Mouse (Mus musculus) neural tube, embryonic 14.5 days (tissue): ENCODE data around the gene Ccdc157. TPM values are rescaled to one million over a fixed set of nuclear protein-coding genes. Genes with fewer than 3 reads are reported as not detected.

ENCODE experiments used
- ATAC-seq: fragments of 200-750 bp; cut with Nextera tagmentation; 2 replicates; pipeline ENCODE4 v1.8.0; 2017; ENCODE audit warnings: low read depth, mild to moderate bottlenecking, moderate TSS enrichment, moderate library complexity
- H3K27ac ChIP-seq: fragments of 300-500 bp; sonication (generic); 2 replicates; pipeline ENCODE4 v1.5.1; 2014; ENCODE audit warnings: low read depth, mild to moderate bottlenecking, control low read depth, low read length, moderate library complexity, mixed read lengths
- H3K27me3 ChIP-seq: fragments of 300-500 bp; sonication (generic); 2 replicates; pipeline ENCODE4 v1.6.1; 2014; ENCODE audit warnings: low read length; ENCODE audit not compliant: control insufficient read depth, insufficient read depth
- H3K36me3 ChIP-seq: fragments of 300-500 bp; sonication (generic); 2 replicates; pipeline ENCODE4 v1.6.1; 2014; ENCODE audit warnings: low read length, mixed read lengths; ENCODE audit not compliant: control insufficient read depth, insufficient read depth
- H3K4me1 ChIP-seq: fragments of 300-500 bp; sonication (generic); 2 replicates; pipeline ENCODE4 v1.6.1; 2014; ENCODE audit warnings: low read length; ENCODE audit not compliant: control insufficient read depth, insufficient read depth
- H3K4me2 ChIP-seq: fragments of 300-500 bp; sonication (generic); 2 replicates; pipeline ENCODE4 v1.6.1; 2014; ENCODE audit warnings: mild to moderate bottlenecking, low read depth, low read length, control low read depth
- H3K4me3 ChIP-seq: fragments of 300-500 bp; sonication (generic); 2 replicates; pipeline ENCODE4 v1.5.1; 2014; ENCODE audit warnings: low read depth, low read length, control low read depth, mixed read lengths
- H3K9ac ChIP-seq: fragments of 300-500 bp; sonication (generic); replicated peaks from 2 replicates; pipeline ENCODE4 v1.6.1; 2014; ENCODE audit warnings: low read depth, mild to moderate bottlenecking, control low read depth, low read length, mixed read lengths
- H3K9me3 ChIP-seq: fragments of 300-500 bp; sonication (generic); 2 replicates; pipeline ENCODE4 v1.6.1; 2016; ENCODE audit warnings: low read length; ENCODE audit not compliant: control insufficient read depth
- WGBS: fragments of 180-500 bp; shearing (Covaris S2); extraction: QIAGEN DNeasy Blood & Tissue Kit; methylation state at CpG from one replicate; pipeline ENCODE4 v1.1.7; 2014; 5-methylcytosine and 5-hydroxymethylcytosine counted together
- polyA plus RNA-seq: library from polyadenylated mRNA; unstranded; fragments of >200 nt; fragmentation: Nextera tagmentation; extraction: Ambion mirVana; gene quantifications from 2 replicates; pipeline ENCODE4 v1.2.1, GENCODE M21; 2014

The Ccdc157 gene
- polyA plus RNA-seq, 1 experiment from 2014 or later = 5.8 TPM

DNA sequence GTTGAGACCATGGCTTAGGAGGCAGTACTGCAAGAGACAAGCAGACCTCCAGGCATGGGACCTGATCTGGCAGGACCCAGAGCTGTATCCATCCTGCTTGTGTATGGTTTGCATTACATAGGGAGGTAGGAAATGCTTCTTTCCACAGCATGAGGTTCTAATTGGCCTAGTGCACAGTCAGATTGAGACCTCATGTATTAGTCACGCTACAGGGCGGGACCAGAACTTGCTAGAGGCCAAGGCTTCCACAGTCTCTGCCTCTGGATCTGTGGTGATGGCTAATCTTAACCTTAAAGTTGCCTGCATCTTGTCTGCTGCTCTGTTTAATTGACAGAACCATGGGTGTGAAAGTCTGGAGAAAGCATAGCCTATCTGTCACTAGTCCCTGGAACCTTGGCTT lies 4.6 kb upstream of the Ccdc157 start:
- 94% methylated on average over 2 of the region's 2 CpGs for WGBS
- Histone ChIP-seq H3K4me3 (no peak overlapping the region), H3K36me3 (peaks cover 61% of the 10 kb centered on the region), H3K4me1 (peaks cover 26% of the 10 kb centered on the region), H3K27ac (no peak overlapping the region), H3K27me3 (no peaks in the 10 kb centered on the region), H3K4me2 (no peak overlapping the region), H3K9ac (no peak overlapping the region), H3K9me3 (no peaks in the 10 kb centered on the region)
- ATAC-seq = no peak

DNA sequence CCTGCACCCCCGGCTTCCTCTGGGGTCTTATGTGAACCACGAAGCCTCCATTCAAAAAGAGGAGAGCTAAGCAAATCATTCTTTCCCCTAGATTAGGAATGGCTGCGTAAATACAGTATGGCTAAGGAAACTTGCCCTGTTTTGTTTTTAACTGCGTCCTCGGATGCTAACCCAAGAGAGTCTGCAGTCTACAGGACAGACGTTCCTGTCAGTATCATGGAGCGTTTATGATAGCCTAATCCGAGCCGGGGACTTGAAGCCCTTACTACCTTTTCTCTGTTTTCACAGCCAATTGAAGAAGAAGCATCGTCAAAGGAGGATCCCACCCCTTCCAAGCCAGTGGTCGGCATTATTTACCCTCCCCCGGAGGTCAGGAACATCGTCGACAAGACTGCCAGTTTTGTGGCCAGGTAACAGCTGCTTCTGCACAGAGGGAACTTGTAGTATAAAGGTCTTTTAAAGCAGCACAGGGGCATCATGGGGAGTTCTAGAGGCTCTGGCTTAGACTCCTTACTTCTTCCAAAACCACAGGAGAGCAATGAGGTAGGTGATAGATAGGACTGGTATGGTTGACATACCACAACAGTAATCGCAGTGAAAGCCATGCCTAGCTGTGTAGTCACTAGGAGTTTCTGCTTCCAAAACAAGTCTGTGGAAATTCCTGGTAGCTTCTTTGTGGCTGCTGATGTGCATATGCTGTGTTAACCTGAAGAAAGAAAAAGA lies 826 bp upstream of the Ccdc157 start:
- no peak for ATAC-seq
- Histone ChIP-seq H3K4me2 (peak overlapping the region; percentile 90), H3K27ac (peak overlapping the region; percentile 91), H3K4me1 (peaks cover 29% of the 10 kb centered on the region), H3K4me3 (peak overlapping the region; percentile 82), H3K36me3 (peaks cover 30% of the 10 kb centered on the region), H3K9ac (peak overlapping the region; percentile 82), H3K9me3 (no peaks in the 10 kb centered on the region), H3K27me3 (no peaks in the 10 kb centered on the region)
- WGBS = 6% methylated on average over 15 of the region's 15 CpGs

DNA sequence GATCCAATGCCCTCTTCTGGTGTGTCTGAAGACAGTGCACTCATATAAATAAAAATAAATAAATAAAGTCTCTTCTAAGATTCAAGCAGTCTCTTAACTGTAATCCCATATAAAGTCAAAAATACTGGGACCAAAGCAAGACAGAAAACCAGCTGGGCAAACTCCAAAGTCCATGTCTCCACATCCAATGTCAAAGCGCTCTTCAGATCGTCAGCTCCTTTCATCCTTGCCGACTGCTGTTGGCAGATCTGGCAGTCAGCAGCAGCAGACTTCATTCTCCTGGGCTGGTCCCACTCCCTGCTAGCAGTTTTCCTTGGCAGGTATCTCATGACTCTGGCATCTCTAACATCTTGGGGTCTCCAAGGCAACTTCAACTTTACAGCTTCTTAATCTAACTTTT lies 1.4 kb downstream of the Ccdc157 start:
- Histone ChIP-seq H3K36me3 (peaks cover 14% of the 10 kb centered on the region), H3K4me2 (no peak overlapping the region), H3K9ac (no peak overlapping the region), H3K27me3 (no peaks in the 10 kb centered on the region), H3K27ac (no peak overlapping the region), H3K4me3 (no peak overlapping the region), H3K4me1 (peaks cover 29% of the 10 kb centered on the region), H3K9me3 (no peaks in the 10 kb centered on the region)
- ATAC-seq = no peak
- 96% methylated on average over 3 of the region's 3 CpGs for WGBS

DNA sequence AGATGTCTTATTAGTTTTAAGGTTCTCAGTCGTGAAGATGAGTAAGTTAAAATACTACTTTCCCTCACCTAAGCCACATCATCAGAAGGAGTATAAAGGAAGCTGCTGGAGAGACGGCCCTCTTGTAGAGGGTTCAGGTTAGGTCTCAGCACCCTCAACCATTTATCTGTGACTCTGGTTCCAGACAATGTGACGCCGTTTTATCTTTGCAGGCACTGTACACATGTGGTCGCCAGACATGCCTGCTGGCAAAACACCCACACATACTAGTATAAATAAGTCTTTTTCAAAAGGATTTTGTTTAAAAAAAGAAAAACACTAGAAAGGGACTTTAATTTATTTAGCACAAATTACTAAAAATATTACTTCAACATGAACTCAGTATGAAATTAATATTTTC lies 4.5 kb downstream of the Ccdc157 start:
- WGBS = 81% methylated on average over 5 of the region's 5 CpGs

DNA sequence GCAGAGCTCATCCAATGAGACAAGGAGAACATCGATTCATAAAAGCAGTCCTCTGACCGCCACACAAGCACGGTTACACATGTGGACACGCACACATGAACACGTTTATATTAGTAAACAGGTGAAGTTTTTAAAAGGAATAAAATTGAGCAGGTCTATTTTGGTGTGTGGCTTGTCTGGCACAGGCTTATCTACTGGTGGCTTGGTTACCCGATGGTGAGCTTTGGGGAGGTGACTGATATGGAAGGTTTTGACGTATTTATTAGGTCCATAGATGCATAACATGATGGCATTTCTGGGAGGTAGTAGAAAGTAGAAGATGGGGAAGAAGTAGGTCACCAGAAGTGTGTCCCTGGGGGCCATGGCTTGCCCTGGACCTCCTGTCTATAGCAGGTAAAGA lies 6.4 kb downstream of the Ccdc157 start:
- Histone ChIP-seq H3K36me3 (no peaks in the 10 kb centered on the region), H3K4me3 (no peak overlapping the region), H3K9ac (no peak overlapping the region), H3K27ac (no peak overlapping the region), H3K4me2 (no peak overlapping the region), H3K4me1 (no peaks in the 10 kb centered on the region), H3K9me3 (no peaks in the 10 kb centered on the region), H3K27me3 (no peaks in the 10 kb centered on the region)
- no peak for ATAC-seq
- WGBS = 96% methylated on average over 7 of the region's 7 CpGs

More for the DNA sequence above, 4.5 kb downstream of the Ccdc157 start:
- Histone ChIP-seq H3K36me3 (no peaks in the 10 kb centered on the region), H3K4me2 (no peak overlapping the region), H3K27me3 (no peaks in the 10 kb centered on the region), H3K9me3 (no peaks in the 10 kb centered on the region), H3K27ac (no peak overlapping the region), H3K4me3 (no peak overlapping the region), H3K4me1 (peaks cover 5% of the 10 kb centered on the region; the same call in 1 of the 2 replicates), H3K9ac (no peak overlapping the region)
- ATAC-seq = no peak

DNA sequence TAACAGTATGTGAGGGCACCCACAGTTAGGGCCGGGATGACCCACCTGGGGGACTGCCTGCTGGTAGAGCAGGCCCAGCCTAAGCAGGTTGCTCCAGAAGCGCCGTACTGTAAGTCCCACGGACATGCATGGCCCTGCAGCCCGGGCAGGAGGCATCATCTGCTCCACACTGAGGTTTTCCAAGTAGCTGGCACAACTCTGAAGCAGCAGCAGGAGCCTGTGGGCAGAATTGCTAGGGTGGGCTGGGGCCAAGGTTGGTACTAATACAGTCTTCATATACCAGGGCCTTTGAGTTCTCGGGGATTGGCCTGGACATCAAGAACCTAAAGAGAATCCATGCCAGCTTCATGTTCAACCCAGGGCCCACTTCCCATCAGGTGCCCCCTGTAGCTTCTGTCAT lies 10.2 kb downstream of the Ccdc157 start:
- Histone ChIP-seq H3K4me2 (no peak overlapping the region), H3K27ac (no peak overlapping the region), H3K36me3 (no peaks in the 10 kb centered on the region), H3K27me3 (no peaks in the 10 kb centered on the region), H3K4me1 (no peaks in the 10 kb centered on the region), H3K9me3 (no peaks in the 10 kb centered on the region), H3K4me3 (no peak overlapping the region), H3K9ac (no peak overlapping the region)
- WGBS = 90% methylated on average over 6 of the region's 6 CpGs
- no peak for ATAC-seq

DNA sequence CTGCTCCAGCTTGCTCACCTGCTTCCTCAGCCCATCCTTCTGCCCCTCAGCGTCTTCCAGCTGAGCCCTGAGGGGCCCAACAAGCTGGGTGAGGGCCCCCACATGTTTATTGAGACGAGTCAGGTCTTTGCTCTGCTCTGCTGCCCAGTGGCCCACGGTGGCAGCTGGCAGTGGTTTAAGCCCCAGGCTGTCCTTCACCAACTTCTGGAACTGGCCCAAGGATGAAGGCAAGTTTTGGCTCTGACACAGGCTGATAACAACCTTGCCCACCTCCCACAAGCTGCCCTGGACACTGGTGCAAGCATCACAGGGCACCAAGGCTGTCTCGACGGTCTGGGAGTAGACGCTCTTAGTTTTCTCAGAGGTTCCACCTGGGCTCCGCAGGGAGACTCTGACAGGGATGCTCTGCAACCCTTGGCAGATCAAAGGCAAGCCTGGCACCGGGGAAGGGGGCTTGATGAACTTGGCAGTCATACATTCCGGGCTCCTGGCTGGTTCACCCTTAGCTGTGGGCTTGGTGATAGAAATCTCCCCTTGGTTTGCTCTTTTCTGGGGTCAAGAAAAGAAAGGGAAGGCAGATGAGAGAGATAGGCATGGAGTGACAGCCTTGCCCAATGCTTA lies 11.4 kb downstream of the Ccdc157 start:
- 89% methylated on average over 9 of the region's 9 CpGs for WGBS
- no peak overlapping the region for H3K4me2 ChIP-seq
- no peak overlapping the region for H3K9ac ChIP-seq
- H3K9me3 ChIP-seq = no peaks in the 10 kb centered on the region
- no peaks in the 10 kb centered on the region for H3K27me3 ChIP-seq
- no peaks in the 10 kb centered on the region for H3K4me1 ChIP-seq
- no peak overlapping the region for H3K4me3 ChIP-seq
- peaks cover 5% of the 10 kb centered on the region; the same call in 1 of the 2 replicates for H3K36me3 ChIP-seq
- ATAC-seq = no peak
- H3K27ac ChIP-seq = no peak overlapping the region

DNA sequence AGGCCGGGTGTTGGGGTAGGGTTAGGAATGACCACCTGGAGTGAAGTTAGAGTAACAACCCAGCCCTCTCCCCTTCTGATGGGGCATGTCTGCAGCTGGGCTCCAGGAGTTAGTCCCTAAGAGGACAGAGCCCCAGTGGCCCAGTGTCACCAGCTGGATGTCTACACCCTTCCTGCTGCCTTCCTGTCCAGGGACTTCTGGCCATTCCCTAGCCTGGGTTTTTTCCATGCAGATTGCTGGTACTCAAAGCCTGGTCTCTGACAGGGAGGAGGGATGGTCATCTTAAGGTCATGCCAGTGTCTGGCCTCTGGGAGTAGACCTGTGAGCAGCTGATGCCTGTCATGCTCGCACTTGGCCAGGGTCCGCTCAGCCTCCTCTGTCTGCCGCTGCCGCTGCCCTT lies 12.0 kb downstream of the Ccdc157 start:
- Histone ChIP-seq H3K4me2 (no peak overlapping the region), H3K27ac (no peak overlapping the region), H3K9me3 (no peaks in the 10 kb centered on the region), H3K4me1 (no peaks in the 10 kb centered on the region), H3K36me3 (peaks cover 10% of the 10 kb centered on the region; the same call in 1 of the 2 replicates), H3K4me3 (no peak overlapping the region), H3K9ac (no peak overlapping the region), H3K27me3 (no peaks in the 10 kb centered on the region)
- no peak for ATAC-seq
- 88% methylated on average over 5 of the region's 5 CpGs for WGBS

DNA sequence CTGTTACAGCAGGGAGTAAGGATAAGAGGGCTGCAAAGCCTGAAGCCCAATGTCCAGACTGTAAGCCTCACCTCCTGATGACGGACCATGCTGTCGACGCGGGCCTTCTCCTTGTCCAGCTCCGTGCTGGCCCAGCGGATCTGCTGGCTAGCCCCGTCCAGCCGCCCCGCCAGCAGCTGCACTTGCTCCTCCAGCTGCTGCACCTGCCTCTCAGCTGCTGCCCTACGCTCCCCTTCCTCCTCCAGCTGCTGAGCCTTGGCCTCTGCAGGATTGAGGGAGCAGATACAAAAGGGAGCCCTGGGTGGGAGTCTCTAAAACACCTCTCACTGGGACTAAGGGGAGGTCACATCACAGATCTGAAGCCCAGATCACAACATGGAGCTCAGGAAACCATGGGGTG lies 13.0 kb downstream of the Ccdc157 start:
- Histone ChIP-seq H3K27me3 (no peaks in the 10 kb centered on the region), H3K4me2 (no peak overlapping the region), H3K4me1 (no peaks in the 10 kb centered on the region), H3K9ac (no peak overlapping the region), H3K36me3 (peaks cover 19% of the 10 kb centered on the region), H3K27ac (no peak overlapping the region), H3K4me3 (no peak overlapping the region), H3K9me3 (no peaks in the 10 kb centered on the region)
- no peak for ATAC-seq
- WGBS = 90% methylated on average over 10 of the region's 10 CpGs
